Mouse (Mus musculus) central nervous system, embryonic 14 days (tissue): Measurements from ENCODE around the gene Olfr782. TPM values are rescaled to one million over a fixed set of nuclear protein-coding genes. Genes with fewer than 3 reads are reported as not detected.

ENCODE experiments used
- polyA plus RNA-seq: library from polyadenylated mRNA; depleted of rRNA; stranded (reverse); fragments of >200 nt; gene quantifications from 2 replicates; pipeline ENCODE4 v1.2.3, GENCODE M21; 2012; rRNA removed

Gene Olfr782
- polyA plus RNA-seq = not detected in 2 replicates

GRCm38 (mm10) chr10:129348550-129348949, at the start of gene Olfr782:
Gene Olfr782 (plus strand): TSS chr10:129348850.

GRCm38 (mm10) chr10:129317817-129318216, 30.8 kb upstream of the Olfr782 start, which contains the start of gene Olfr780:
Gene Olfr780 (plus strand): TSS chr10:129318117.

GRCm38 (mm10) chr10:129328554-129328953, 20.1 kb upstream of the Olfr782 start, which contains the start of gene Olfr781:
Gene Olfr781 (plus strand): TSS chr10:129328854.

GRCm38 (mm10) chr10:129383783-129384182, 35.1 kb downstream of the Olfr782 start, which contains the start of gene Olfr784:
Gene Olfr784 (plus strand): TSS chr10:129384083.

Other genes with a start within 250 kb of the Olfr782 start
- gene Olfr768, start 249.5 kb upstream of the Olfr782 start, polyA plus RNA-seq = not detected in 2 replicates
- not detected in 2 replicates for gene Olfr769, start 231.0 kb upstream of the Olfr782 start, polyA plus RNA-seq
- not detected in 2 replicates for gene Olfr770, start 209.9 kb upstream of the Olfr782 start, polyA plus RNA-seq
- gene Olfr771, start 184.1 kb upstream of the Olfr782 start, polyA plus RNA-seq = not detected in 2 replicates
- gene Olfr772, start 170.9 kb upstream of the Olfr782 start, polyA plus RNA-seq = not detected in 2 replicates
- not detected in 2 replicates for gene Olfr773, start 161.4 kb upstream of the Olfr782 start, polyA plus RNA-seq
- gene Olfr774, start 112.6 kb upstream of the Olfr782 start, polyA plus RNA-seq = not detected in 2 replicates
- gene Olfr775, start 100.4 kb upstream of the Olfr782 start, polyA plus RNA-seq = not detected in 2 replicates
- gene Olfr776, start 89.7 kb upstream of the Olfr782 start, polyA plus RNA-seq = not detected in 2 replicates
- not detected in 2 replicates for gene Olfr777, start 77.4 kb upstream of the Olfr782 start, polyA plus RNA-seq
- gene Olfr780, start 30.7 kb upstream of the Olfr782 start, polyA plus RNA-seq = not detected in 2 replicates
- not detected in 2 replicates for gene Olfr781, start 20.0 kb upstream of the Olfr782 start, polyA plus RNA-seq
- gene Olfr784, start 35.2 kb downstream of the Olfr782 start, polyA plus RNA-seq = 0.06 TPM in 2 replicates
- gene Olfr785, start 56.6 kb downstream of the Olfr782 start, polyA plus RNA-seq = not detected in 2 replicates
- gene Olfr786, start 78.5 kb downstream of the Olfr782 start, polyA plus RNA-seq = not detected in 2 replicates
- gene Olfr787, start 113.0 kb downstream of the Olfr782 start, polyA plus RNA-seq = 0.01 TPM in 1 of 2 replicates, not detected in the other
- not detected in 2 replicates for gene Olfr788, start 122.1 kb downstream of the Olfr782 start, polyA plus RNA-seq
- gene Olfr789, start 135.9 kb downstream of the Olfr782 start, polyA plus RNA-seq = not detected in 2 replicates
- not detected in 2 replicates for gene Olfr790, start 149.6 kb downstream of the Olfr782 start, polyA plus RNA-seq
- not detected in 2 replicates for gene Olfr791, start 172.9 kb downstream of the Olfr782 start, polyA plus RNA-seq
- gene Olfr792, start 190.3 kb downstream of the Olfr782 start, polyA plus RNA-seq = not detected in 2 replicates
- not detected in 2 replicates for gene Olfr794, start 218.8 kb downstream of the Olfr782 start, polyA plus RNA-seq